Mouse (Mus musculus) splenic B cell, adult 2 months (primary cell): ENCODE results near the gene Jam3.
A peak's percentile ranks its signal among the peaks of the same experiment; 100 is the strongest.

Experiments
- DNase-seq: peaks from one replicate; pipeline ENCODE4 v3.0.0-alpha.2; 2011; ENCODE audit warnings: low read depth, low spot score
- H3K27me3 ChIP-seq: 2 replicates; pipeline ENCODE4 v1.6.1; 2012; ENCODE audit warnings: mild to moderate bottlenecking, low read length, moderate library complexity, mixed read lengths; ENCODE audit not compliant: control insufficient read depth, poor library complexity, insufficient read depth, severe bottlenecking
- H3K36me3 ChIP-seq: 2 replicates; pipeline ENCODE4 v1.6.1; 2012; ENCODE audit warnings: mild to moderate bottlenecking, low read length, moderate library complexity, mixed read lengths; ENCODE audit not compliant: control insufficient read depth, poor library complexity, insufficient read depth, severe bottlenecking

The Jam3 gene

GRCm38 (mm10) chr9:27109533-27110514 is 45.4 kb downstream of the Jam3 start:
- Histone ChIP-seq H3K27me3 (no peaks in the 10 kb centered on the region), H3K36me3 (no peaks in the 10 kb centered on the region)
- no peak for DNase-seq

GRCm38 (mm10) chr9:27108451-27108850 is 46.8 kb downstream of the Jam3 start:
- H3K36me3 ChIP-seq: no peaks in the 10 kb centered on the region
- H3K27me3 ChIP-seq: no peaks in the 10 kb centered on the region
- DNase-seq: no peak

- DNase-seq: peak; percentile 23
- no peaks in the 10 kb centered on the region for H3K36me3 ChIP-seq
- no peaks in the 10 kb centered on the region for H3K27me3 ChIP-seq
These were observed 49.1 kb downstream of the Jam3 start for GRCm38 (mm10) chr9:27106081-27106480.

GRCm38 (mm10) chr9:27101466-27101865 is 53.8 kb downstream of the Jam3 start:
- no peaks in the 10 kb centered on the region for H3K36me3 ChIP-seq
- no peak for DNase-seq
- H3K27me3 ChIP-seq: no peaks in the 10 kb centered on the region

- Histone ChIP-seq H3K27me3 (no peaks in the 10 kb centered on the region), H3K36me3 (no peaks in the 10 kb centered on the region)
- DNase-seq: no peak
These were observed 55.7 kb downstream of the Jam3 start for GRCm38 (mm10) chr9:27099474-27099873.

- Histone ChIP-seq H3K36me3 (no peaks in the 10 kb centered on the region), H3K27me3 (no peaks in the 10 kb centered on the region)
- no peak for DNase-seq
These were observed 56.7 kb downstream of the Jam3 start for GRCm38 (mm10) chr9:27098557-27098956.

- no peak for DNase-seq
- Histone ChIP-seq H3K27me3 (no peaks in the 10 kb centered on the region), H3K36me3 (no peaks in the 10 kb centered on the region)
These were observed 57.1 kb downstream of the Jam3 start for GRCm38 (mm10) chr9:27098092-27098491.

- no peak for DNase-seq
- peaks cover 3% of the 10 kb centered on the region; the same call in 1 of the 2 replicates for H3K36me3 ChIP-seq
- no peaks in the 10 kb centered on the region for H3K27me3 ChIP-seq
These were observed 62.3 kb downstream of the Jam3 start for GRCm38 (mm10) chr9:27092916-27093315.

- no peak for DNase-seq
- H3K36me3 ChIP-seq: peaks cover 3% of the 10 kb centered on the region; the same call in 1 of the 2 replicates
- H3K27me3 ChIP-seq: no peaks in the 10 kb centered on the region
These were observed 64.1 kb downstream of the Jam3 start for GRCm38 (mm10) chr9:27090801-27091775.

- DNase-seq: no peak
- H3K36me3 ChIP-seq: peaks cover 3% of the 10 kb centered on the region; the same call in 1 of the 2 replicates
- no peaks in the 10 kb centered on the region for H3K27me3 ChIP-seq
These were observed 65.1 kb downstream of the Jam3 start for GRCm38 (mm10) chr9:27090134-27090533.

- no peak for DNase-seq
- Histone ChIP-seq H3K27me3 (no peaks in the 10 kb centered on the region), H3K36me3 (peaks cover 3% of the 10 kb centered on the region; the same call in 1 of the 2 replicates)
These were observed 67.8 kb downstream of the Jam3 start for GRCm38 (mm10) chr9:27087402-27087801.

- Histone ChIP-seq H3K36me3 (peaks cover 3% of the 10 kb centered on the region; the same call in 1 of the 2 replicates), H3K27me3 (no peaks in the 10 kb centered on the region)
- DNase-seq: no peak
These were observed 69.0 kb downstream of the Jam3 start for GRCm38 (mm10) chr9:27086256-27086655.

- no peak for DNase-seq
- Histone ChIP-seq H3K27me3 (no peaks in the 10 kb centered on the region), H3K36me3 (0 out of 2 replicates have a peak, but pooled peaks cover 1% of the 10 kb centered on the region)
These were observed 79.4 kb downstream of the Jam3 start for GRCm38 (mm10) chr9:27075812-27076211.

GRCm38 (mm10) chr9:27074677-27075076 is 80.5 kb downstream of the Jam3 start:
- H3K27me3 ChIP-seq: no peaks in the 10 kb centered on the region
- DNase-seq: no peak
- H3K36me3 ChIP-seq: 0 out of 2 replicates have a peak, but pooled peaks cover 4% of the 10 kb centered on the region
